Mouse (Mus musculus): Measurements from ENCODE around the gene Fgf3. TPM values are rescaled to one million over a fixed set of nuclear protein-coding genes. Genes with fewer than 3 reads are reported as not detected.

The Fgf3 gene
- polyA plus RNA-seq, 1 experiment: not detected

DNA sequence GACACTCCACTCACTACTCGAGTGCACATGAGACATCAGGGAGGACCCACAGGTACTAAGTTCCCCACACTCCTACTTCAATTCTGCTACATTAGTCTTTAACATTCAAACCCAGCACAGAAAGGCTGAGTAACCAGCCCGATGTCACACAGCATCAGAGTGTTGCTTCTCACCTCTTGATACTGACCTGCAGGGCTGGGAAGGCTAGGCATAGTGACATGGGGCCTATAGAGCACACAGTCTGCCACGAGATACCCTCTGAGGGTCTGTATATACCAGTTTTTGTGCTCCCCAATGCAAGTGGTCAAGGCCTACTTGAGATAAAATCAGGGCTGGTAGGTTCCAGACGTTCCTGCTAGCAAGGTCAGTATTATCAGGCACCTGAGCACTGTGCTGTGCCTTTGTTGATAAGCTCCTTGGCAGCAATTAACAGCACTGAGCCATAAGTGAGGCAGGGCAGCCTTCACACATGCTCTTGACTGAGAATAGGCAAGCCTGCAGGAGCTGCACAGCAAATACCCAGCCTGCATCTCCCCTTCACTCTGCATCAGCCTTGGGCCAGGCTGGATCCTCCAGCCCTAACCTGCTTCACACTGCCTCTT is 29.8 kb upstream of the Fgf3 start:
- TF ChIP-seq CTCF (IDR thresholded peaks at IDR 0.05; ENCODE audit: low read depth, low read length) (no peak), POLR2A (IDR thresholded peaks at IDR 0.05; ENCODE audit: borderline replicate concordance, low read depth, low read length) (no peak)
- Histone ChIP-seq H3K4me3 (ENCODE audit: insufficient read depth, low read length) (no peak overlapping the region), H3K27ac (ENCODE audit: insufficient read depth, low read depth, low read length) (no peak overlapping the region), H3K4me1 (ENCODE audit: control insufficient read depth, insufficient read depth, low read length) (no peaks in the 10 kb centered on the region)

- no peak overlapping the region for H3K4me3 ChIP-seq (ENCODE audit: insufficient read depth, low read length)
- TF ChIP-seq CTCF (IDR thresholded peaks at IDR 0.05; ENCODE audit: low read depth, low read length): no peak
- no peak for TF ChIP-seq POLR2A (IDR thresholded peaks at IDR 0.05; ENCODE audit: borderline replicate concordance, low read depth, low read length)
- no peaks in the 10 kb centered on the region for H3K4me1 ChIP-seq (ENCODE audit: control insufficient read depth, insufficient read depth, low read length)
- no peak overlapping the region for H3K27ac ChIP-seq (ENCODE audit: insufficient read depth, low read depth, low read length)
Measured at GRCm38 (mm10) chr7:144811521-144811920, 26.4 kb upstream of the Fgf3 start.

DNA sequence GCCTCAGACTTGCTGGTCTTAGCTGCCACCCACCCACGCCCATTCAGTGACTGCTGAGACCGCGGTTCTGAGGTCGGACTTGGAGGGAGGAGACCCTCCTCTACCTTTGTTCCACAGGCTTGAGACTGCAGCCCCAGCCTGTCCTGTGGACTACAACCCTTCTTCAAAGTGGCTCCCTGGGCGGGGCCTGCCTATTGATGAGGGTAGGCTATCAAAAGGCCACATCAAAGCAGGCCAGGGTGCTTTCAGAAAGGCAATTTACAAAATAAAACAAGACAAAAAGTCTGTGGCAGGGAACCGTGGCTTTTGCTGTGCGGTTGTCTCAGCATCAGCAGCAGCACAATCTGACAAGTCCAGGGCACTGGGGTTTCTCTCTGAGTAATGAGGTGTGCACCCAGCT is 16.0 kb upstream of the Fgf3 start:
- H3K4me3 ChIP-seq (ENCODE audit: insufficient read depth, low read length): no peak overlapping the region
- TF ChIP-seq POLR2A (IDR thresholded peaks at IDR 0.05; ENCODE audit: borderline replicate concordance, low read depth, low read length) (no peak), CTCF (IDR thresholded peaks at IDR 0.05; ENCODE audit: low read depth, low read length) (no peak)
- no peak overlapping the region for H3K27ac ChIP-seq (ENCODE audit: insufficient read depth, low read depth, low read length)
- no peaks in the 10 kb centered on the region for H3K4me1 ChIP-seq (ENCODE audit: control insufficient read depth, insufficient read depth, low read length)

DNA sequence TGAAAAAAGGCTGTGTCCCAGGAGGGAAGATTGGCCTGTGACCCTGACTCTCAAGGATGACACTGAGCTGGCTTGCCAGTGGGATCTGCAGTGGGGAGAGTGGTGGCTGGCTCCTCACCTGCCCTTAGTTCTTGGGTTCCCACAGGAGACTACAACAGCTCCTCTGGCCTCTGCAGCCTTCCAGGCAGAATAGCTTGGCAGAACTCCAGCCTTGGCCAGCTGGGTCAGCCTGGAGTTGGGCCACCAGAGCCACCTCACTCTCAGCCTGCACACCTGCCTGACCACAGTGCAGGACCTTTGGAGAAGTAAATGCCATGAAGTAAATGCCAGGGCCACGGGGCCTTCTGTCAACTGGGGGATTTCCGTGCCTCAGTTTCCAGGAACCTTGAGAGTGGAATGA is 13.9 kb upstream of the Fgf3 start:
- Histone ChIP-seq H3K4me3 (ENCODE audit: insufficient read depth, low read length) (no peak overlapping the region), H3K27ac (ENCODE audit: insufficient read depth, low read depth, low read length) (no peak overlapping the region), H3K4me1 (ENCODE audit: control insufficient read depth, insufficient read depth, low read length) (no peaks in the 10 kb centered on the region)
- TF ChIP-seq POLR2A (IDR thresholded peaks at IDR 0.05; ENCODE audit: borderline replicate concordance, low read depth, low read length) (no peak), CTCF (IDR thresholded peaks at IDR 0.05; ENCODE audit: low read depth, low read length) (no peak)

GRCm38 (mm10) chr7:144828369-144828768 is 9.5 kb upstream of the Fgf3 start:
- TF ChIP-seq POLR2A (IDR thresholded peaks at IDR 0.05; ENCODE audit: borderline replicate concordance, low read depth, low read length) (no peak), CTCF (IDR thresholded peaks at IDR 0.05; ENCODE audit: low read depth, low read length) (no peak)
- Histone ChIP-seq H3K27ac (ENCODE audit: insufficient read depth, low read depth, low read length) (no peak overlapping the region), H3K4me3 (ENCODE audit: insufficient read depth, low read length) (no peak overlapping the region), H3K4me1 (ENCODE audit: control insufficient read depth, insufficient read depth, low read length) (no peaks in the 10 kb centered on the region)

DNA sequence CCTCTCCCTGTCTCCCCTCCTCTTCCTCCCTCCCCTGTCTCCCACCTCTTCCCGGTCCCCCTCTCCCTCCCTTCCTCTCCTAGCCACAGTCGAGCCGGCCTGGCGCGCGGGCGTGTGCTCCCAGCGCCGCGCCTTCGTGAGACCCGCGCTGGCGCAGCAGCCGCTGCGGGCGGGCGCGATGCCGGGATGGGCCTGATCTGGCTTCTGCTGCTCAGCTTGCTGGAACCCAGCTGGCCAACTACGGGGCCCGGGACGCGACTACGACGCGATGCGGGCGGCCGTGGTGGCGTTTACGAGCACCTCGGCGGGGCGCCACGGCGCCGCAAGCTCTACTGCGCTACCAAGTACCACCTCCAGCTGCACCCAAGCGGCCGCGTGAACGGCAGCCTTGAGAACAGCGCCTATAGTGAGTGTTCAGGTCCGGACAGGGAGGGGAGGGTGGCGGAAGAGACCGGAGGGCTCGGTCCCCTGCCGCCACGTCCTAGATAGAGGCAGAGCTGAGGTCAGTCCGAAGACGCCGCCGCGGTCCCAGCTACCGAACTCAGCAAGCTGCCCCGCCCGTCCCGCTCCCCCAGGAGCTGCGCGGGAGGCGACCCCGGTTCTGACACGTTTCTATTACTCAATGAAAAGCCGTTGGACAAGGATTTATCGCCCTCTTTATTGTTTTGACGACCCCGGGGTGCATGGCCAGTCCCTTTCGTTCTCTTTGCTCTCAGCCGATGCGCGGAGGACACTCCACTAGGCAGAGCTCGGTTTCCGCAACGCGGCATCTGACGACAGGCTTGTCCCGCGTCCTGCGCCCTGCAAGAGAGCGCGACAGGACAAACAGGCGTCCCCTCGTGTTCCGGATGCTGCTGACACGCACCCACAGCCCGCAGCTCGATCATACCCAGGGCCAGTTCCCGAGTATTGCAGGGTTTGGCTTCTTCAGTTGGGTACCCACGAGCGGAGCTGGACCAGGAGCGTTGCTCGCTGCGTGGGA is 930 bp downstream of the Fgf3 start:
- TF ChIP-seq CTCF (IDR thresholded peaks at IDR 0.05; ENCODE audit: low read depth, low read length) (no peak), POLR2A (IDR thresholded peaks at IDR 0.05; ENCODE audit: borderline replicate concordance, low read depth, low read length) (no peak)

GRCm38 (mm10) chr7:144846158-144846557 is 8.3 kb downstream of the Fgf3 start:
- Histone ChIP-seq H3K27ac (ENCODE audit: insufficient read depth, low read depth, low read length) (no peak overlapping the region), H3K4me3 (ENCODE audit: insufficient read depth, low read length) (no peak overlapping the region), H3K4me1 (ENCODE audit: control insufficient read depth, insufficient read depth, low read length) (no peaks in the 10 kb centered on the region)
- TF ChIP-seq POLR2A (IDR thresholded peaks at IDR 0.05; ENCODE audit: borderline replicate concordance, low read depth, low read length) (no peak), CTCF (IDR thresholded peaks at IDR 0.05; ENCODE audit: low read depth, low read length) (peak; percentile 64; the same call in 1 of the 2 replicates)

More for the DNA sequence above, 930 bp downstream of the Fgf3 start:
- Histone ChIP-seq H3K4me1 (ENCODE audit: control insufficient read depth, insufficient read depth, low read length) (no peaks in the 10 kb centered on the region), H3K27ac (ENCODE audit: insufficient read depth, low read depth, low read length) (no peak overlapping the region), H3K4me3 (ENCODE audit: insufficient read depth, low read length) (no peak overlapping the region)

DNA sequence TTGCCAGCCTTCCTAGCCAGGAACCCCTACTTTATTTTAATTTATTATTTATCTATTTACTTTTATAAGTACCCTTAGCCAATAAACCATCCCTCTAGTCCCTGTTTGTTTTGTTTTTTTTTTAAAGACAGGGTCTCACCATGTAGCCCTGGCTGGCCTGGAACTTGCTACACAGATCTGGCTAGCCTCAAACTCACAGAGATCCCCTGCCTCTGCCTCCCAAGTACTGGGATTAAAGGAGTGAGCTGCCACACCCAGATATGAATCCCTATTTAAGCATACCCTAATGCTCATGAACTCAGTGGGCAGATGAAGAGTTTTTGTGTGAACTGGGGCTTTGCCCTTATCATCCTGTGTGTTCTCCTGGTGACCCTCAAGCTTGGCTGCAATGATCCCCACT is 9.2 kb downstream of the Fgf3 start, which contains the start of gene Fgf4:
Gene Fgf4, plus strand, starts transcription at position 301 of the 400 bp plus-strand sequence.
- Histone ChIP-seq H3K27ac (ENCODE audit: insufficient read depth, low read depth, low read length) (no peak within 1 kb of the TSS), H3K4me1 (ENCODE audit: control insufficient read depth, insufficient read depth, low read length) (no peaks in the 10 kb centered on the region), H3K4me3 (ENCODE audit: insufficient read depth, low read length) (no peak within 1 kb of the TSS)
- TF ChIP-seq POLR2A (IDR thresholded peaks at IDR 0.05; ENCODE audit: borderline replicate concordance, low read depth, low read length): no peak
- TF ChIP-seq CTCF (IDR thresholded peaks at IDR 0.05; ENCODE audit: low read depth, low read length): no peak

DNA sequence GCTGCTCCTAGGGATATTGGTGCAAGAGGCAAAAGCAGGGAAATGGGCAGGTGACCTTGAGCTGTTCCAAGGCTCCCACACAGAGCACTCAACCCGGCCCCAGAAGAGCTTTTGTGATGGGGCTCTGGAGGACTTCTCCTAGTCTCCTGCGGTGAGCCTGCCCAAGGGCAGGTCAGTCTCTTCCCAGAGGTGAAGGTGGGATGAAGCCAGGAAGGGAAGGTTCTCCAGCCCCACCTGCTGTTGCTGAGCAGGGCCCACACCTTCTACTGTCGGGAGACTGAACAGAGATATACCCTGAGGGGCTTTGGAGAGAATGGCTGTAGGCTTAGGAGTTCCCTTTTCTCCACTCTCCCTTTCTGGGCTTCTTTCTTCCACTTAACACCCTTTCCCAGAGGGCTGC is 13.4 kb downstream of the Fgf3 start:
- H3K4me1 ChIP-seq (ENCODE audit: control insufficient read depth, insufficient read depth, low read length): no peaks in the 10 kb centered on the region
- H3K27ac ChIP-seq (ENCODE audit: insufficient read depth, low read depth, low read length): no peak overlapping the region
- TF ChIP-seq CTCF (IDR thresholded peaks at IDR 0.05; ENCODE audit: low read depth, low read length): no peak
- TF ChIP-seq POLR2A (IDR thresholded peaks at IDR 0.05; ENCODE audit: borderline replicate concordance, low read depth, low read length): no peak
- no peak overlapping the region for H3K4me3 ChIP-seq (ENCODE audit: insufficient read depth, low read length)

DNA sequence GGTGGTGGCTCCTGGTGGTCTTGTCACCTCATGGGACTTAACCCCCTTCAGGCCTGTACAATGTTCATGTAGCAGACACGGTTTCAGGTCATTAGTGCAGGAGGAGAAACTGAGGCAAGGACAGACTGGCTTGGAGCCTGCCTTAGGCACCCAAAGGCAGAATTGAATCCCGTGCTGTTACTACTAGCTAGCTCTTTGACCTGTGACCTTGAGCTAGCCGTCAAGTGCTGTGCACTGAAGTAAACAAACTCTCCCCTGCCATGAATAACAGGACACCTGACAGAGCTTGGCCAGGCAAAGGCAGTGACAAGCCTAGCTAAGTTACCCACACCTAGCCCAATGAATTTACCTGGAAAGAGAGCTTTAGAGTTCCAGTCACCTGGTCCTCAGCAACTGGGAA is 17.1 kb downstream of the Fgf3 start:
- no peak overlapping the region for H3K4me3 ChIP-seq (ENCODE audit: insufficient read depth, low read length)
- H3K4me1 ChIP-seq (ENCODE audit: control insufficient read depth, insufficient read depth, low read length): no peaks in the 10 kb centered on the region
- no peak overlapping the region for H3K27ac ChIP-seq (ENCODE audit: insufficient read depth, low read depth, low read length)
- TF ChIP-seq CTCF (IDR thresholded peaks at IDR 0.05; ENCODE audit: low read depth, low read length) (no peak), POLR2A (IDR thresholded peaks at IDR 0.05; ENCODE audit: borderline replicate concordance, low read depth, low read length) (no peak)

Measured in bone marrow macrophage, adult 2 months (primary cell).